Mouse (Mus musculus) lung, embryonic 16.5 days (tissue): ENCODE measurements around the gene Pqlc3. TPM values are rescaled to one million over a fixed set of nuclear protein-coding genes. Genes with fewer than 3 reads are reported as not detected.

ENCODE experiments used
- ATAC-seq: fragments of 200-750 bp; cut with Nextera tagmentation; 2 replicates; pipeline ENCODE4 v1.8.0; 2017; ENCODE audit warnings: low read depth, mild to moderate bottlenecking, moderate library complexity
- H3K27ac ChIP-seq: fragments of 300-500 bp; sonication (generic); 2 replicates; pipeline ENCODE4 v1.5.1; 2014; ENCODE audit warnings: mild to moderate bottlenecking, control low read depth, low read length
- H3K27me3 ChIP-seq: fragments of 300-500 bp; sonication (generic); 2 replicates; pipeline ENCODE4 v1.6.1; 2014; ENCODE audit warnings: low read depth, low read length, mixed read lengths; ENCODE audit not compliant: control insufficient read depth, insufficient read depth
- H3K36me3 ChIP-seq: fragments of 300-500 bp; sonication (generic); 2 replicates; pipeline ENCODE4 v1.6.1; 2014; ENCODE audit warnings: low read length; ENCODE audit not compliant: control insufficient read depth, insufficient read depth
- H3K4me1 ChIP-seq: fragments of 300-500 bp; sonication (generic); replicated peaks from 2 replicates; pipeline ENCODE4 v1.6.1; 2014; ENCODE audit warnings: low read length, mixed read lengths; ENCODE audit not compliant: control insufficient read depth, insufficient read depth
- H3K4me2 ChIP-seq: fragments of 300-500 bp; sonication (generic); 2 replicates; pipeline ENCODE4 v1.6.1; 2014; ENCODE audit warnings: low read depth, low read length, control low read depth
- H3K4me3 ChIP-seq: fragments of 300-500 bp; sonication (generic); 2 replicates; pipeline ENCODE4 v1.5.1; 2014; ENCODE audit warnings: mild to moderate bottlenecking, low read length, control low read depth
- H3K9ac ChIP-seq: fragments of 300-500 bp; sonication (generic); 2 replicates; pipeline ENCODE4 v1.6.1; 2014; ENCODE audit warnings: low read length, control low read depth
- H3K9me3 ChIP-seq: fragments of 300-500 bp; sonication (generic); 2 replicates; pipeline ENCODE4 v1.6.1; 2016; ENCODE audit warnings: low read length; ENCODE audit not compliant: control insufficient read depth
- WGBS: fragments of 180-500 bp; shearing (Covaris S2); extraction: QIAGEN DNeasy Blood & Tissue Kit; methylation state at CpG from one replicate; pipeline ENCODE4 v1.1.7; 2014; 5-methylcytosine and 5-hydroxymethylcytosine counted together
- polyA plus RNA-seq: library from polyadenylated mRNA; unstranded; fragments of >200 nt; fragmentation: Nextera tagmentation; extraction: Ambion mirVana; gene quantifications from 2 replicates; pipeline ENCODE4 v1.2.1, GENCODE M21; 2015

The Pqlc3 gene
- polyA plus RNA-seq, 1 experiment from 2014 or later = 6.2 TPM

GRCm38 (mm10) chr12:16994291-16994690, 5.9 kb downstream of the Pqlc3 start:
- ATAC-seq = no peak
- H3K4me3 ChIP-seq = no peak overlapping the region
- H3K36me3 ChIP-seq = no peaks in the 10 kb centered on the region
- H3K4me1 ChIP-seq = peaks cover 8% of the 10 kb centered on the region; the same call in 1 of the 2 replicates
- WGBS = 77% methylated on average over 2 of the region's 2 CpGs
- no peak overlapping the region for H3K9ac ChIP-seq
- no peak overlapping the region for H3K4me2 ChIP-seq
- H3K27ac ChIP-seq = no peak overlapping the region
- no peaks in the 10 kb centered on the region; the same call in 1 of the 2 replicates for H3K27me3 ChIP-seq
- H3K9me3 ChIP-seq = no peaks in the 10 kb centered on the region

GRCm38 (mm10) chr12:16992355-16992754, 7.9 kb downstream of the Pqlc3 start:
- H3K27me3 ChIP-seq = no peaks in the 10 kb centered on the region
- peaks cover 4% of the 10 kb centered on the region; the same call in 1 of the 2 replicates for H3K36me3 ChIP-seq
- no peak overlapping the region for H3K4me3 ChIP-seq
- no peaks in the 10 kb centered on the region for H3K4me1 ChIP-seq
- WGBS = 90% methylated on average over 2 of the region's 2 CpGs
- H3K9me3 ChIP-seq = no peaks in the 10 kb centered on the region
- H3K4me2 ChIP-seq = no peak overlapping the region
- H3K27ac ChIP-seq = no peak overlapping the region
- ATAC-seq = no peak
- no peak overlapping the region for H3K9ac ChIP-seq

GRCm38 (mm10) chr12:16991376-16991775, 8.8 kb downstream of the Pqlc3 start:
- 88% methylated on average over 2 of the region's 2 CpGs for WGBS
- H3K36me3 ChIP-seq = peaks cover 4% of the 10 kb centered on the region
- H3K9me3 ChIP-seq = no peaks in the 10 kb centered on the region
- no peak overlapping the region for H3K9ac ChIP-seq
- no peaks in the 10 kb centered on the region for H3K4me1 ChIP-seq
- H3K27ac ChIP-seq = no peak overlapping the region
- H3K4me2 ChIP-seq = no peak overlapping the region
- no peak for ATAC-seq
- H3K4me3 ChIP-seq = no peak overlapping the region
- H3K27me3 ChIP-seq = no peaks in the 10 kb centered on the region

GRCm38 (mm10) chr12:16985778-16986177, 14.4 kb downstream of the Pqlc3 start:
- H3K9ac ChIP-seq = no peak overlapping the region
- no peaks in the 10 kb centered on the region for H3K9me3 ChIP-seq
- H3K36me3 ChIP-seq = peaks cover 18% of the 10 kb centered on the region
- no peak overlapping the region for H3K4me3 ChIP-seq
- ATAC-seq = no peak
- 86% methylated on average over 1 of the region's 1 CpGs for WGBS
- no peak overlapping the region for H3K4me2 ChIP-seq
- no peaks in the 10 kb centered on the region for H3K4me1 ChIP-seq
- H3K27ac ChIP-seq = no peak overlapping the region
- H3K27me3 ChIP-seq = no peaks in the 10 kb centered on the region

GRCm38 (mm10) chr12:16977120-16977519, 23.1 kb downstream of the Pqlc3 start:
- Histone ChIP-seq H3K27me3 (no peaks in the 10 kb centered on the region), H3K4me1 (no peaks in the 10 kb centered on the region), H3K4me2 (no peak overlapping the region), H3K27ac (no peak overlapping the region), H3K4me3 (no peak overlapping the region), H3K36me3 (peaks cover 57% of the 10 kb centered on the region), H3K9me3 (no peaks in the 10 kb centered on the region), H3K9ac (no peak overlapping the region)
- ATAC-seq = no peak

DNA sequence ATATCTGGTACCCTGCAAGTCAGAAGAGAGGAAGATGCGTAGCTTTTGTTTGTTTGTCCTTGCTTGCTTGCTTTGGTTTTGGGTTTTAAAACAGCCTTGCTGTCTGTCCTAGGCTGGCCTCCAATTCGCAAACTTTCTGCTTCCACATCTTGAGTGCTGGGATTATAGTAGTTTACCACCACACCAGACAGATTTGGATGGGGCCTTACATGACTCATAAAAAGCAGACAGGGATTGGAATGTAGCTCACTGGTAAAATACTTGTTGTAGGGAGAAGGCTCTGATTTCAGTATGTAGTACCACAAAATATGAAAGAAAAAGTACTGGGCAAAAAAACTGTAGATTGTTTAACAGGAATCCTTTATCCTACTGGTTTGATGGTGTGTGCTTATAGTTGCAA, 33.4 kb downstream of the Pqlc3 start:
- Histone ChIP-seq H3K4me2 (no peak overlapping the region), H3K4me1 (no peaks in the 10 kb centered on the region), H3K9ac (no peak overlapping the region), H3K4me3 (no peak overlapping the region), H3K27me3 (no peaks in the 10 kb centered on the region), H3K9me3 (no peaks in the 10 kb centered on the region), H3K36me3 (peaks cover 26% of the 10 kb centered on the region), H3K27ac (no peak overlapping the region)
- ATAC-seq = no peak
- 92% methylated on average over 2 of the region's 2 CpGs for WGBS

- Histone ChIP-seq H3K4me3 (no peak overlapping the region), H3K9ac (no peak overlapping the region), H3K27me3 (no peaks in the 10 kb centered on the region), H3K9me3 (no peaks in the 10 kb centered on the region), H3K36me3 (peaks cover 31% of the 10 kb centered on the region), H3K27ac (no peak overlapping the region), H3K4me2 (no peak overlapping the region), H3K4me1 (no peaks in the 10 kb centered on the region)
- no peak for ATAC-seq
- 83% methylated on average over 2 of the region's 2 CpGs for WGBS
These were observed 36.9 kb downstream of the Pqlc3 start for GRCm38 (mm10) chr12:16963354-16963753.

DNA sequence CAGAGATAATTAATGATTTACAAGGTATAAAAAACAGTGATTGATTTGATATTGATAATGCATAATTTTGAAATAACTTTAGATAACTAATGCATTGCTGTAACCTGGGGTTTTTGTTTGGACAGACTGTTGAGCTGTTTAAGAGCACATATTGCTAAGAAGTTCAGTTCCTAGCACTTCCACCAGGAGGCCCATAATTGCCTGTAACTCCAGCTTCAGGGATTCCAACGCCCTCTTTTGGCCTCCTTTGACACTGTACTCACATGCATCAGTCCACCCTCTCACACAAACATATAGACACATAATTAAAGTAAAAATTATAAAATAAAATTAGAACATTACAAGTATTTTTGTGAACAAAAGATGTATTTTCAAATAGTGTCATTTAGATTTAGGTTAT, 41.4 kb downstream of the Pqlc3 start:
- peaks cover 38% of the 10 kb centered on the region for H3K36me3 ChIP-seq
- no peaks in the 10 kb centered on the region for H3K9me3 ChIP-seq
- H3K9ac ChIP-seq = no peak overlapping the region
- no peak overlapping the region for H3K27ac ChIP-seq
- 62% methylated on average over 1 of the region's 1 CpGs for WGBS
- no peak overlapping the region for H3K4me2 ChIP-seq
- H3K4me3 ChIP-seq = no peak overlapping the region
- H3K4me1 ChIP-seq = no peaks in the 10 kb centered on the region
- no peaks in the 10 kb centered on the region for H3K27me3 ChIP-seq
- no peak for ATAC-seq

DNA sequence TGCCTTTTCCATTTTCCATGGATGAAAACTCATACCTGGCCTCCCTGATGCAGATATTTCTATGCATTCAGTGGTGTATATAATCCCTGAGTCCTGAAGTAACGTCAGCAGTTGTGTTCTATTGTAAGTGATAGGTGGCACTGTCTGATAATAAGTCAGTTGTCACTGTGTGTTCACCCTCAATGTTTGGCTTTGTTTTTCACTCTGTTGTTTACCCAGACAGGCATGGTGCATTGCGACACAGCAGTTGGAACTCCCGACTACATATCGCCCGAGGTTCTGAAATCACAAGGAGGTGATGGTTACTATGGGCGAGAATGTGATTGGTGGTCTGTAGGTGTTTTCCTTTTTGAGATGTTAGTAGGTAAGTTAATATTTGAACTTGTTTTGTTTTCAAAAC, 52.0 kb downstream of the Pqlc3 start:
- Histone ChIP-seq H3K9me3 (no peaks in the 10 kb centered on the region), H3K36me3 (peaks cover 14% of the 10 kb centered on the region), H3K4me1 (no peaks in the 10 kb centered on the region), H3K27ac (no peak overlapping the region), H3K4me2 (no peak overlapping the region), H3K4me3 (no peak overlapping the region), H3K27me3 (no peaks in the 10 kb centered on the region), H3K9ac (no peak overlapping the region)
- WGBS = 84% methylated on average over 6 of the region's 6 CpGs
- ATAC-seq = no peak

DNA sequence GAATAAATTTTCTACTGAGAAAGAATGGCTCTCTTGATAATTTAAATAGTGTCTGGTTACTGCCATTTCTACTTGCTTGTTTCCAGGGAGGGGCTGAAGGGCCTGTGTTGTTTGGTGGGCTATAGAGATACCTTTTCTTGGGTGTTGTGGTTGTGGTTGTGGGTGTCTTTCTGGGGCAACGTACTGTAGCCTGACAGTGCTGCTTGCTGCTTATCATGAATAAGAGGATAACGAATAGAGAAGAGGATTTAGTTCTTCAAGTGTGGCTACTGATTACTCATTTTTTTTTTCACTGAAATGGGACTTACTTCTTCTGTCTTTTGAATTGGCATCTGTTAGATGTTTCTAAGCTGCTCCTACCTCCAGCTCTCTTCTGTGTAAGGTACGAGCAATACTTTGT, 58.2 kb downstream of the Pqlc3 start:
- Histone ChIP-seq H3K27ac (no peak overlapping the region), H3K4me1 (no peaks in the 10 kb centered on the region), H3K27me3 (no peaks in the 10 kb centered on the region), H3K4me3 (no peak overlapping the region), H3K9me3 (no peaks in the 10 kb centered on the region), H3K36me3 (peaks cover 6% of the 10 kb centered on the region), H3K9ac (no peak overlapping the region), H3K4me2 (no peak overlapping the region)
- WGBS = 82% methylated on average over 3 of the region's 3 CpGs
- no peak for ATAC-seq
